Mouse (Mus musculus) embryonic facial prominence, embryonic 14.5 days (tissue): ENCODE measurements around the gene Gm10135. TPM values are rescaled to one million over a fixed set of nuclear protein-coding genes. Genes with fewer than 3 reads are reported as not detected.
A peak's percentile ranks its signal among the peaks of the same experiment; 100 is the strongest.
"Not testable (repeated sequence)": the region's sequence is repeated elsewhere in the genome, so short reads cannot be mapped to it uniquely, and the experiment has no call there.

Experiments used
- ATAC-seq: fragments of 200-750 bp; cut with Nextera tagmentation; 2 replicates; pipeline ENCODE4 v1.8.0; 2017; ENCODE audit warnings: low read depth, moderate number of reproducible peaks, moderate TSS enrichment
- DNase-seq: peaks from one replicate; pipeline ENCODE4 v3.0.0-alpha.2; 2015; ENCODE audit warnings: low spot score
- H3K27ac ChIP-seq: fragments of 300-500 bp; sonication (generic); replicated peaks from 2 replicates; pipeline ENCODE4 v1.5.1; 2014; ENCODE audit warnings: low read depth, mild to moderate bottlenecking, low read length, moderate library complexity
- H3K27me3 ChIP-seq: fragments of 300-500 bp; sonication (generic); replicated peaks from 2 replicates; pipeline ENCODE4 v1.6.1; 2014; ENCODE audit warnings: low read length; ENCODE audit not compliant: control insufficient read depth, insufficient read depth
- H3K36me3 ChIP-seq: fragments of 300-500 bp; sonication (generic); 2 replicates; pipeline ENCODE4 v1.6.1; 2014; ENCODE audit warnings: low read length, mixed read lengths; ENCODE audit not compliant: control insufficient read depth, insufficient read depth
- H3K4me1 ChIP-seq: fragments of 300-500 bp; sonication (generic); 2 replicates; pipeline ENCODE4 v1.6.1; 2014; ENCODE audit warnings: antibody characterized with exemption, low read length; ENCODE audit not compliant: control insufficient read depth, insufficient read depth
- H3K4me2 ChIP-seq: fragments of 300-500 bp; sonication (generic); 2 replicates; pipeline ENCODE4 v1.6.1; 2014; ENCODE audit warnings: low read depth, mild to moderate bottlenecking, low read length, moderate library complexity, mixed read lengths
- H3K4me3 ChIP-seq: fragments of 300-500 bp; sonication (generic); 2 replicates; pipeline ENCODE4 v1.5.1; 2014; ENCODE audit warnings: low read depth, mild to moderate bottlenecking, low read length
- H3K9ac ChIP-seq: fragments of 300-500 bp; sonication (generic); 2 replicates; pipeline ENCODE4 v1.6.1; 2014; ENCODE audit warnings: low read depth, mild to moderate bottlenecking, low read length, moderate library complexity, mixed read lengths
- H3K9me3 ChIP-seq: fragments of 300-500 bp; sonication (generic); 2 replicates; pipeline ENCODE4 v1.6.1; 2016; ENCODE audit warnings: low read length; ENCODE audit not compliant: control insufficient read depth
- WGBS: fragments of 180-500 bp; shearing (Covaris S2); extraction: QIAGEN DNeasy Blood & Tissue Kit; methylation state at CpG from one replicate; pipeline ENCODE4 v1.1.7; 2014; 5-methylcytosine and 5-hydroxymethylcytosine counted together
- polyA plus RNA-seq: library from polyadenylated mRNA; unstranded; fragments of >200 nt; fragmentation: Nextera tagmentation; extraction: Ambion mirVana; gene quantifications from 2 replicates; pipeline ENCODE4 v1.2.1, GENCODE M21; 2014

Gm10135 gene
- polyA plus RNA-seq: not detected in 2 replicates

- H3K9me3 ChIP-seq: no peaks in the 10 kb centered on the region
- H3K27ac ChIP-seq: no peak within 1 kb of the TSS
- H3K9ac ChIP-seq: no peak within 1 kb of the TSS
- no peak for ATAC-seq
- no peaks in the 10 kb centered on the region for H3K4me1 ChIP-seq
- H3K36me3 ChIP-seq: peaks cover 59% of the 10 kb centered on the region
- no peak within 1 kb of the TSS for H3K4me2 ChIP-seq
- over 99% methylated on average over 7 of the region's 7 CpGs for WGBS
- H3K4me3 ChIP-seq: no peak within 1 kb of the TSS
- DNase-seq: no peak
- H3K27me3 ChIP-seq: no peaks in the 10 kb centered on the region
These were observed at the start of gene Gm10135 for GRCm38 (mm10) chr5:72974602-72975001. TSS of gene Gm10135 (minus strand) at chr5:72974702.

- Histone ChIP-seq H3K9me3 (no peaks in the 10 kb centered on the region), H3K4me2 (no peak overlapping the region), H3K9ac (no peak overlapping the region), H3K4me3 (no peak overlapping the region), H3K36me3 (peaks cover 52% of the 10 kb centered on the region), H3K27ac (no peak overlapping the region), H3K4me1 (no peaks in the 10 kb centered on the region), H3K27me3 (no peaks in the 10 kb centered on the region)
- ATAC-seq (no peak), DNase-seq (no peak)
- 86% methylated on average over 13 of the region's 13 CpGs for WGBS
These were observed 49.3 kb upstream of the Gm10135 start for GRCm38 (mm10) chr5:73023801-73024200.

DNA sequence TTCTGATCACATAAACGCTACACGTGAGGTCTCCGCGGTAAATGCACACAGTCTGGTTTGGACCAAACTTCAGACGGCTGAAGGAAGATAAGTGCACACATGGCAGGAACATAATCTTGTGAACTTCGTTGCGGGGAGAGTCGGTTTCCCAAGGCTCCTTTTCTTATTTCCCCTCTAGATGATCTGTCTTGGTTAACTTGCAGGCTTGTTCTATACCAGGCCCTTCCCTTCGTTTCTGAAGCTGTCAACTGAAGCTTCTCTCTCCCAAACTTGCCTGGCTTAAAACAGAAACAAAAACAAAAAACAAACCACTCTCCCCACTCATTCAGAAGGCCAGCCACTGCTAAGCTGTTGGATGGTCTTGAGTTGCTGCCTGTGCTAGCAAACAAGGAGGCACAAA is 40.2 kb upstream of the Gm10135 start:
- Histone ChIP-seq H3K36me3 (no peaks in the 10 kb centered on the region), H3K4me2 (no peak overlapping the region), H3K4me1 (no peaks in the 10 kb centered on the region), H3K27me3 (peaks cover 7% of the 10 kb centered on the region), H3K4me3 (no peak overlapping the region), H3K27ac (no peak overlapping the region), H3K9me3 (no peaks in the 10 kb centered on the region), H3K9ac (no peak overlapping the region)
- DNase-seq: no peak
- 34% methylated on average over 9 of the region's 9 CpGs for WGBS
- no peak for ATAC-seq

DNA sequence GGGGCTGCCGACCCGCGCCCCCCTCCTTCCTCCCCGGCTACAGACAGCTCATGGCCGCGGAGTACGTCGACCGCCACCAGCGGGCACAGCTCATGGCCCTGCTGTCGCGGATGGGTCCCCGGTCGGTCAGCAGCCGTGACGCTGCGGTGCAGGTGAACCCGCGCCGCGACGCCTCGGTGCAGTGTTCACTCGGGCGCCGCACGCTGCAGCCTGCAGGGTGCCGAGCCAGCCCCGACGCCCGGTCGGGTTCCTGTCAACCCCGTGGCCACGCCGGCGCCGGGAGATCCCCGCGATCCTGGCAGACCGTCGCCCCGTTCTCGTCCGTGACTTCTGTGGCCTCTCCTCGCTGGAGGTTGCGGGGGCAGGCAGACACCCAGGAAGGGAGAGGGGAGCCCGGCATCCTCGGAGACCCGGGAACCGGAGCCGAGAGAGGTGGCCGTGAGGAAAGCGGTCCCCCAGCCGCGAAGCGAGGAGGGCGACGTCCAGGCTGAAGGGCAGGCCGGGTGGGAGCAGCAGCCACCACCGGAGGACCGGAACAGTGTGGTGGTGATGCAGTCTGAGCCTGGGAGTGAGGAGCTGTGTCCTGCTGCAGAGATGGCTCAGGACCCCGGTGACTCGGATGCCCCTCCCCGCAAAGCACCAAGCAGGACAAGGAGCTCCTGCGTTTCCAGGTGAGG is 39.2 kb upstream of the Gm10135 start:
- H3K36me3 ChIP-seq, H3K4me1 ChIP-seq, H3K27me3 ChIP-seq, H3K27ac ChIP-seq, DNase-seq, H3K9me3 ChIP-seq: not testable (repeated sequence)
- WGBS: 2% methylated on average over 21 of the region's 65 CpGs
- Histone ChIP-seq H3K4me2 (peak overlapping the region; percentile 63), H3K4me3 (peak overlapping the region; percentile 34), H3K9ac (peak overlapping the region; percentile 49)
- ATAC-seq: peak; percentile 70

- not testable (repeated sequence) for H3K9me3 ChIP-seq, H3K27ac ChIP-seq, H3K4me1 ChIP-seq, H3K36me3 ChIP-seq, DNase-seq, H3K9ac ChIP-seq
- 23% methylated on average over 19 of the region's 27 CpGs for WGBS
- H3K4me3 ChIP-seq: peak overlapping the region; percentile 34
- peak overlapping the region; percentile 63 for H3K4me2 ChIP-seq
- peaks cover 12% of the 10 kb centered on the region for H3K27me3 ChIP-seq
- ATAC-seq: peak; percentile 75
These were observed 38.5 kb upstream of the Gm10135 start for GRCm38 (mm10) chr5:73012884-73013610.

- not testable (repeated sequence) for H3K9me3 ChIP-seq, H3K4me1 ChIP-seq, H3K4me2 ChIP-seq, H3K4me3 ChIP-seq, H3K9ac ChIP-seq, ATAC-seq, DNase-seq, H3K36me3 ChIP-seq, H3K27ac ChIP-seq
- H3K27me3 ChIP-seq: peaks cover 22% of the 10 kb centered on the region
- 88% methylated on average over 14 of the region's 16 CpGs for WGBS
These were observed 37.3 kb upstream of the Gm10135 start for GRCm38 (mm10) chr5:73011806-73012205.

- H3K36me3 ChIP-seq, H3K9me3 ChIP-seq, H3K4me2 ChIP-seq, H3K27ac ChIP-seq, H3K4me1 ChIP-seq, H3K4me3 ChIP-seq, DNase-seq, H3K9ac ChIP-seq: not testable (repeated sequence)
- peak; percentile 39; the same call in 1 of the 2 replicates for ATAC-seq
- WGBS: 44% methylated on average over 8 of the region's 8 CpGs
- H3K27me3 ChIP-seq: peaks cover 31% of the 10 kb centered on the region
These were observed 33.7 kb upstream of the Gm10135 start for GRCm38 (mm10) chr5:73008230-73008629.

DNA sequence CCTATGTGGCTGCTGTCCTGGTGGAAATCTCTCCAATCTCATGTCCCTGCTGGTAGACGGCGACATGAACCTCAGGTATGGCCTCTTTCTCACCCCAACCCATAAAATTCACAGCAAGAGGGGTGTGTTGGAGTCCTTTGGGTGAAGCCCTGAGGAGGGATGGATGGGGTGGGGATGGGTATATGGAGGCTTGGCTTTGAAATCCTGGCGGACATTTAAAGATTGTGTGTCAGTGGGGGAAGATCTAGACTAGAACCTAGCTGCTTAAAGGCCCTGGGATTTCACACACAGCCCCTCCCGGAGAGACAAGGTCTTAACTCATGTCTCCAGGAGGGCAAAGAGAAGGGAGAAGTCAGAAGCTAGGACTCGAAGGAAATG is 33.1 kb upstream of the Gm10135 start:
- 33% methylated on average over 5 of the region's 5 CpGs for WGBS
- Histone ChIP-seq H3K27me3 (peaks cover 27% of the 10 kb centered on the region), H3K4me1 (no peaks in the 10 kb centered on the region), H3K4me3 (peak overlapping the region; percentile 41), H3K9me3 (no peaks in the 10 kb centered on the region), H3K9ac (no peak overlapping the region), H3K36me3 (no peaks in the 10 kb centered on the region), H3K27ac (no peak overlapping the region), H3K4me2 (peak overlapping the region; percentile 71)
- no peak; the same call in 1 of the 2 replicates for ATAC-seq
- DNase-seq: no peak
